Mouse (Mus musculus) fat pad, adult 2 months (tissue): ENCODE results near the gene Drd4.
"Not testable (repeated sequence)": the region's sequence is repeated elsewhere in the genome, so short reads cannot be mapped to it uniquely, and the experiment has no call there.

ENCODE experiments used
- DNase-seq: peaks from one replicate; pipeline ENCODE4 v3.0.0-alpha.2; 2011; ENCODE audit warnings: low read depth, low spot score; ENCODE audit errors: extremely low read depth

The Drd4 gene

GRCm38 (mm10) chr7:141291921-141292582, at the start of gene Drd4:
TSS of gene Drd4 (plus strand) at chr7:141292006.
- no peak for DNase-seq

- DNase-seq, result not testable (repeated sequence)
These were observed 41.3 kb upstream of the Drd4 start for GRCm38 (mm10) chr7:141250486-141250885.

- no peak for DNase-seq
These were observed 35.6 kb upstream of the Drd4 start for GRCm38 (mm10) chr7:141256159-141256558.

- DNase-seq, result no peak
These were observed 30.3 kb upstream of the Drd4 start for GRCm38 (mm10) chr7:141261480-141261879.

- no peak for DNase-seq
These were observed 28.2 kb upstream of the Drd4 start for GRCm38 (mm10) chr7:141263640-141264039.

GRCm38 (mm10) chr7:141264041-141264700, 27.6 kb upstream of the Drd4 start:
- DNase-seq, result no peak

- DNase-seq, result no peak
These were observed 26.9 kb upstream of the Drd4 start for GRCm38 (mm10) chr7:141264761-141265410.

- no peak for DNase-seq
These were observed 26.4 kb upstream of the Drd4 start for GRCm38 (mm10) chr7:141265411-141265738.

GRCm38 (mm10) chr7:141265739-141266561, 25.9 kb upstream of the Drd4 start, which contains the start of gene Irf7:
TSS of gene Irf7 (minus strand) at chr7:141266481.
- DNase-seq, result no peak

GRCm38 (mm10) chr7:141268466-141269272, 23.1 kb upstream of the Drd4 start:
- no peak for DNase-seq

- no peak for DNase-seq
These were observed 22.6 kb upstream of the Drd4 start for GRCm38 (mm10) chr7:141269273-141269545.

- DNase-seq, result no peak
These were observed 21.2 kb upstream of the Drd4 start for GRCm38 (mm10) chr7:141270631-141271030.

GRCm38 (mm10) chr7:141275356-141275755, 16.4 kb upstream of the Drd4 start:
- DNase-seq, result no peak

GRCm38 (mm10) chr7:141276546-141276945, 15.3 kb upstream of the Drd4 start, which contains the start of gene Cdhr5:
TSS of gene Cdhr5 (minus strand) at chr7:141276786.
- no peak for DNase-seq

- DNase-seq, result no peak
These were observed 13.8 kb upstream of the Drd4 start for GRCm38 (mm10) chr7:141277701-141278678.

- no peak for DNase-seq
These were observed 12.8 kb upstream of the Drd4 start, which contains the start of gene Sct for GRCm38 (mm10) chr7:141278766-141279590. TSS of gene Sct (minus strand) at chr7:141279133.

- DNase-seq, result no peak
These were observed 10.4 kb upstream of the Drd4 start for GRCm38 (mm10) chr7:141281442-141281841.

- no peak for DNase-seq
These were observed 9.1 kb upstream of the Drd4 start for GRCm38 (mm10) chr7:141282756-141283155.

- no peak for DNase-seq
These were observed 3.8 kb upstream of the Drd4 start for GRCm38 (mm10) chr7:141288042-141288441.
